Mouse (Mus musculus) myocyte (in vitro differentiated cells): ENCODE measurements around the gene Hist1h2bp.

Experiments used
- MAX ChIP-seq: IDR thresholded peaks from one replicate; pipeline ENCODE4 v1.6.1; 2011; ENCODE audit warnings: low read depth, mild to moderate bottlenecking, control low read depth
- MYOD1 ChIP-seq, 3 experiments: IDR thresholded peaks; one replicate each; pipeline ENCODE4 v1.6.1; 2011; ENCODE audit warnings: control low read depth in 2 of 3, low read depth in 2 of 3, mild to moderate bottlenecking in 2 of 3, moderate library complexity in 1 of 3; ENCODE audit not compliant: insufficient read length in 2 of 3, control insufficient read depth in 1 of 3
- MYOG ChIP-seq, 3 experiments: IDR thresholded peaks; one replicate each; pipeline ENCODE4 v1.6.1; 2011; ENCODE audit warnings: control low read depth in 2 of 3, low read depth in 2 of 3, mild to moderate bottlenecking in 2 of 3; ENCODE audit not compliant: insufficient read length in 2 of 3, control insufficient read depth in 1 of 3, insufficient read depth in 1 of 3
- POLR2A ChIP-seq: IDR thresholded peaks from one replicate; pipeline ENCODE4 v1.6.1; 2011; ENCODE audit warnings: low read depth, mild to moderate bottlenecking, control low read depth, moderate library complexity; ENCODE audit not compliant: insufficient read length
- SRF ChIP-seq: IDR thresholded peaks from one replicate; pipeline ENCODE4 v1.6.1; 2011; ENCODE audit warnings: low read depth; ENCODE audit not compliant: control insufficient read depth, insufficient read length
- TCF12 ChIP-seq: IDR thresholded peaks from one replicate; pipeline ENCODE4 v1.6.1; 2011; ENCODE audit warnings: mild to moderate bottlenecking, control low read depth; ENCODE audit not compliant: poor library complexity, insufficient read depth, severe bottlenecking
- USF1 ChIP-seq: IDR thresholded peaks from one replicate; pipeline ENCODE4 v1.6.1; 2011; ENCODE audit warnings: low read depth, mild to moderate bottlenecking, control low read depth, moderate library complexity

- TF ChIP-seq TCF12 (no peak), MAX (no peak), USF1 (no peak), POLR2A (no peak), SRF (no peak), MYOD1 (IDR thresholded peaks at IDR 0.05; ENCODE audit: control insufficient read depth in 1 of 3, insufficient read length in 2 of 3, low read depth in 2 of 3) (no peak), MYOG (IDR thresholded peaks at IDR 0.05; ENCODE audit: control insufficient read depth in 1 of 3, insufficient read depth in 1 of 3, insufficient read length in 2 of 3, low read depth in 2 of 3) (no peak)
Observed at GRCm38 (mm10) chr13:21745006-21745405, 42.3 kb upstream of the Hist1h2bp start.
